Mouse (Mus musculus): ENCODE measurements around the gene Rassf10. TPM values are rescaled to one million over a fixed set of nuclear protein-coding genes. Genes with fewer than 3 reads are reported as not detected.
"Not testable (repeated sequence)": the region's sequence is repeated elsewhere in the genome, so short reads cannot be mapped to it uniquely, and the experiment has no call there.

The Rassf10 gene
- total RNA-seq (2022) = under 1 TPM; 0.19 to 0.47 (median 0.36) TPM

GRCm38 (mm10) chr7:112953777-112954291 is at the start of gene Rassf10:
TSS of gene Rassf10 (plus strand) at chr7:112953962.
- peak; percentile 48 to 60 for DNase-seq (ENCODE audit: low spot score in 2 of 2)

GRCm38 (mm10) chr7:112906848-112907247 is 46.9 kb upstream of the Rassf10 start:
- DNase-seq (ENCODE audit: low spot score in 2 of 2) = no peak

- no peak for DNase-seq (ENCODE audit: low spot score in 2 of 2)
Measured at GRCm38 (mm10) chr7:112907468-112907867, 46.3 kb upstream of the Rassf10 start.

DNA sequence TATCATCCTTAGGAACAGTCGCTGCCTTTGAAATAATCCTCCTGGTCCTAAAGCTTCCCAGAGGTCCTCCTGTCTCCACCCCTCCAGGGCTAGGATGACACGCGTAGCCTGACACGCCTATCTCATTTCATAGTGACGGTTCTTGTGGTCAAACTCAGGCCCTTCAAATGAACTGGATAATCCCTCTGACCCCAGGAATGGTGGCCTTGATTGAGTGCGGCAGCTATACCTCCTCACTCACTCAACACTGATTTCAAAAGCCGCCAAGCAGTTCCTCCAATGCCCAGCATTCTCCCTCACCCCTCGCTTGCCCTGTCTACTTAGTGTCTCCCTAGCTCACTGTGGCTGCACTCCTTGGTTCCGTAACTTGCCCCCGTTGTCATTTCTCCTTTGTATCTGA is 44.6 kb upstream of the Rassf10 start:
- DNase-seq (ENCODE audit: low spot score in 2 of 2) = no peak

DNA sequence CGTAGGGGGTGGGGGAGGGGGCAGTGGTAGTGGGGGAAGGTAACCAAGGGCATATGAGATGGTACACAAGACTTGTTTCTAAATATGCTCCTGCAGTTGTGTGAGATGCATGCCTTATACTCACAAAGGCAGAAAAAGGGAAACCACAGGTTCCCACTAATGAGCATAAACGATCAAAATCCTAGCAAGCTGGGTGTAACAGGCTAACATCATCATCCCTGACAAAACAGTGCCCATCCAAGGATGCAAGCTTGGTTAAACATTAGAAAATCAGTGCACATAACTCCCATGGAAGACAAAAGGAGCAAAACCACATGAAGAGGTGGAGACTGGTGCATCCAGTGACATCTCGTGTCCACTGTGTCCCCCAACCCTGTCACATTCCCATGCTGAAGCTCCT is 40.8 kb upstream of the Rassf10 start:
- no peak for DNase-seq (ENCODE audit: low spot score in 2 of 2)

DNA sequence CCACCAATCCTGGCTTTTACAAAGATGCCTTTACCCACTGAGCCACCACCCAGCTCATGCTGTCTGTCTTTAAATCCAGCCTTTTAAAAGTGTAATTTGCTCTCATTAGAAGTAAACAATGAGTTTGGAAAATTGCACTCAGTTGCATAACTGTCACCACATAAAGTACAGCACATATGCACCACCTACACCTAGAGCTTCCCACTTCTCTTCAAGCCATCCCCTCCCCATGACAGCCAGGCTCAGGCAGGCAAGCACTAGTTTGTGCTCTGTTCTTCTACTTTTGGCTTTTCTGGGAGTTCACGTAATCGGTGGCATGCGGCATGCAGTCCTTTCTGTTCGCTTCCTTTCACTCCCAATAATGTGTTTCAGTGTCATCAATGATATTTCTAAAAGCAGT is 38.2 kb upstream of the Rassf10 start:
- no peak for DNase-seq (ENCODE audit: low spot score in 2 of 2)

GRCm38 (mm10) chr7:112917613-112918278 is 36.0 kb upstream of the Rassf10 start:
- DNase-seq (ENCODE audit: low spot score in 2 of 2) = no peak

DNA sequence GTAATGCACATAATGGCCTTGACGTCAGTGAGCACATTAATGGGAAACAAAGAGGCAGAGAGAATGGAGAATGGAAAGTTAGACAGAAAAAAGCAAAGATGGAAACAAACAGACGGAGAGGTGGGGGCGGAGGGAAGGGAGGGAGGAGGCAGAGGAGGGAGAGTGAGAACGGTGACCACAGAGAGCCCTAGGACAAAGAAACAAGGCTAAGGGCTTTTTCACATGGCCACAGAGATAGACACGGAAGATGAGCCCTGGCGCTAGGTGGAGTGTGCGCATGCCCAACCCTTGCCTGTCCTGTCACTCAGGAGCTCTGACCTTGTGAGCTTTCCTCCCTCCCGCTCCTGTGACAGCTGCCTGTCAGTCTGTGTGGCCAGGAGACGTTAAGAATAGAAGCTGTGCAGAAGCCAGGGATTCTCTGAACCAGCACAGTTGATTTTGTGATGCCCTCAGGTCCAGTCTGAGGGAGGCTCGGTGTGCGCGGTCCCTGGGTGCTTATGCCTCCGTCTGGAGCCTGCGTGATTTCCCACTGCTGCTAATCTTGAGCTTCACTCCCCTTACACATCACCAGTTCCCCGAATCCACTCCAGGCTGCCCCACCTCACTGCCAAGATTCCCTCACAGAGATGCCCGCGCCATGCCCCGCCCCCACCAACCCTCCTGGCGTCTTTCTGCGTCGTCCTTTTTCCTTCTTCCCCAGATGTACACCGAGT is 35.3 kb upstream of the Rassf10 start:
- DNase-seq (ENCODE audit: low spot score in 2 of 2) = peak; percentile 60 to 80

GRCm38 (mm10) chr7:112919845-112920244 is 33.9 kb upstream of the Rassf10 start:
- DNase-seq (ENCODE audit: low spot score in 2 of 2) = peak; percentile 9 to 29

DNA sequence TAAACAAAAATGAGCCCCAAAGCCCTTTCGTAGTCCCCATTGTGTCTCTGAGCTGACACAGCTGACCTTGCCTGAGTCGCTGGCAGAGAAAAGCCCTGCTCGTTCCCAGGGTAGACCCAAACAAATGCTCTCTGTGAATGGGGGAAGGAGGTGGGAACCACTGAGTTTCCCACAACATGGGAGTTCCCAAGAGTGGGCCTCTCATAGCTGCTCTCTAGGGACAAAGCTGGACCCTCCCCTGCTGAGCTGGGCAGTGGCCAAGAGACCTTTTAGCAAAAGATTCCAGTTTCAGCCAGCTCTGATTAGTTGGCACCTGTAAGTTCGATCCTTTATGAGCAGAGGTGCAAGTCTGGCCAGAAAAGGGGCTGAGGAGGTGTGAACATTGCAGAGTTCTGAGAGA is 31.0 kb upstream of the Rassf10 start:
- DNase-seq (ENCODE audit: low spot score in 2 of 2) = no peak

- no peak for DNase-seq (ENCODE audit: low spot score in 2 of 2)
Measured at GRCm38 (mm10) chr7:112923712-112924111, 30.1 kb upstream of the Rassf10 start.

DNA sequence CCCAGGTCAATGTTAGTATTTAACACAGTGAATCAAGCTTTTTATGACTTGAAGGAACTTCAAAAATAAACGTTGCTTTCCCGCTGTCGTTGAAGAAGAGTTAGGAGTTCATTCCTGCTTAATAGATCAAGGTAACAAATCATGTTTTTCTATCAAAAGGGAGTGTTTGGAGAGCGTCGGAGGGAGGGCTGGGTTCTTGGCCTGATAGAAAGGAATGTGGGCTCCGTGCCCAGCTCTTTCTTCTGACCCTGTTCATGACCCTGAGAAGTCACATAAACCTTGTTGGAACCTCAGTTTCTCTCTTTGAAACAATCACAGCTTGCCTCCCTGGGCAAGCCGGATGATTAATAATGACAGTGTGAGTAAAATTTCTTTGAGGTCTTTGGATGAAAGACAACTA is 23.1 kb upstream of the Rassf10 start:
- DNase-seq (ENCODE audit: low spot score in 2 of 2) = no peak

GRCm38 (mm10) chr7:112935876-112936275 is 17.9 kb upstream of the Rassf10 start:
- not testable (repeated sequence) for DNase-seq (ENCODE audit: low spot score in 2 of 2)

DNA sequence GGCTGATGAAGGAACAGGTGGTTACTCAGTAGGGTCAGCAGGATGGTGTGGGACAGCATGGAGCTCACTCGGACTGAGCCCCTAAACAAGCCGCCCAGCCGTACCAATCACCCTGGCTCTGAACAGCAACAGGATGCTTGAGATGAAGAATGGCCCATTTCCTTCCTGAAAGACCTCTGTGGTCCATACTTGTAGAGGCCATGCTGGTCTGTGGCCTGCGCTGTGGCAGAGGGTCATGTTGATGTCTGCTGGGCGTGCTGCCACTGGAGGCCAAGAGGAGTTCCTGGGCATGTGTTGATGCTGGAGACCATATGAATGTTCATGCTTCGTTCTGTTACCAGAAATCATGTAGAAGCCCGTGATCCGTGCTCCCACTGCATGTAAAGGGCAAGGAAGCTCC is 16.7 kb upstream of the Rassf10 start:
- DNase-seq (ENCODE audit: low spot score in 2 of 2) = no peak

DNA sequence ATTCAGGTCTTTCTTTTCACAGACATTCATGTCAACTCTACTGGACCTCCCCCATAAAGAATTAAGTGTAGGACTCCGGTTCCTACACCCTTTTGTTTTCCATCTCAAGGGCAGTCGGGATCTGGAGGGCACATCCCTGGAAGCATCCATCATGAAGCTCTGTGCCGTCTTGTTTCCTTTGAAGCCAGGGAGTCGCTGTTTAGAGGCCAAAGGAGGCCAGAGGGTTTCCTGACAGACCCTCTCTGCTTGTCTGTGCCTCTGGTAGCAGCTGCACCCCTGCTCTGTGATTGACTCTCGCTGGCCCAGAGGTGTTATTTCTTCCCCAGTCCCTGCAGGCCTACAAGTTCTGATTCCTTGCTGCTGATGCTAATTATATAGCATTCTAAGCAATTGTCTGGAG is 14.8 kb upstream of the Rassf10 start:
- DNase-seq (ENCODE audit: low spot score in 2 of 2) = no peak

DNA sequence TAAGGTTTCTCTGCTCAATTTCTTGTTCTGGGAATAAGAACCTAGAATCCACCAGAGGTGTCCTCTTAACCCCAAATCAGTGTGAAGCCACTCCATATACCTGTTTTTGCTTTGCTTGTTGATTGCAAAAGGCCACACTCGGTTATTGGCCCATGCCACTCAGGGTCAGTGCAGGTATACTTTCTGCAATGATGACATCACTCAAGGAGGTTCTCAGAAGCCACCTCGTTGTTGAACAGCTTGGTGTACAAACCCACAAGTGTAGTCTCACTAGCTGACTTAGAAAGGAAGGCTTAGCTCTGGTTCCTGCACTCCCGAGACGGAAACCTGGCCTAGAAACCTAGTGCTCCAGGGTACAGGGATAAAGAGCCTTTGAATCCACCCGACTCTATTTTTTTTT is 11.2 kb upstream of the Rassf10 start:
- no peak for DNase-seq (ENCODE audit: low spot score in 2 of 2)

- no peak for DNase-seq (ENCODE audit: low spot score in 2 of 2)
Measured at GRCm38 (mm10) chr7:112943056-112943455, 10.7 kb upstream of the Rassf10 start.

GRCm38 (mm10) chr7:112946706-112947105 is 7.1 kb upstream of the Rassf10 start:
- DNase-seq (ENCODE audit: low spot score in 2 of 2) = no peak

GRCm38 (mm10) chr7:112954351-112955102 is 765 bp downstream of the Rassf10 start:
- no peak for DNase-seq (ENCODE audit: low spot score in 2 of 2)

GRCm38 (mm10) chr7:112955103-112955827 is 1.5 kb downstream of the Rassf10 start:
- DNase-seq (ENCODE audit: low spot score in 2 of 2) = no peak

GRCm38 (mm10) chr7:112955955-112956354 is 2.2 kb downstream of the Rassf10 start:
- no peak for DNase-seq (ENCODE audit: low spot score in 2 of 2)
